Mouse (Mus musculus) adrenal gland, postnatal 4 days (tissue): Measurements from ENCODE around the gene Spin1. TPM values are rescaled to one million over a fixed set of nuclear protein-coding genes. Genes with fewer than 3 reads are reported as not detected.

ENCODE experiments used
- DNase-seq, 2 experiments: peaks; one replicate each; pipeline ENCODE4 v3.0.0; 2021 to 2022; ENCODE audit warnings: low spot score in 2 of 2, mixed read lengths in 2 of 2
- total RNA-seq, 2 experiments: library from RNA; stranded (reverse); gene quantifications; 2 replicates each; pipeline ENCODE4 v1.2.3; 2021

The Spin1 gene
- total RNA-seq, 2 experiments from 2014 or later, result 104 to 105 TPM

GRCm38 (mm10) chr13:51131179-51131578, 30.5 kb downstream of the Spin1 start:
- no peak for DNase-seq

GRCm38 (mm10) chr13:51136315-51136714, 35.6 kb downstream of the Spin1 start:
- DNase-seq, result no peak

GRCm38 (mm10) chr13:51136996-51137701, 36.5 kb downstream of the Spin1 start:
- no peak for DNase-seq

GRCm38 (mm10) chr13:51137702-51138031, 37.0 kb downstream of the Spin1 start:
- DNase-seq, result no peak

- DNase-seq, result no peak
Measured at GRCm38 (mm10) chr13:51147106-51147505, 46.4 kb downstream of the Spin1 start.

GRCm38 (mm10) chr13:51152966-51153669, 52.4 kb downstream of the Spin1 start:
- DNase-seq, result no peak

GRCm38 (mm10) chr13:51153670-51154030, 53.0 kb downstream of the Spin1 start:
- DNase-seq, result no peak

GRCm38 (mm10) chr13:51155178-51156013, 54.7 kb downstream of the Spin1 start:
- DNase-seq, result no peak

GRCm38 (mm10) chr13:51156014-51156386, 55.3 kb downstream of the Spin1 start:
- no peak for DNase-seq

GRCm38 (mm10) chr13:51157291-51157690, 56.6 kb downstream of the Spin1 start:
- no peak for DNase-seq

GRCm38 (mm10) chr13:51161672-51162071, 61.0 kb downstream of the Spin1 start:
- no peak for DNase-seq

GRCm38 (mm10) chr13:51162246-51162645, 61.6 kb downstream of the Spin1 start:
- no peak for DNase-seq

GRCm38 (mm10) chr13:51166711-51167110, 66.0 kb downstream of the Spin1 start:
- DNase-seq, result no peak

GRCm38 (mm10) chr13:51170215-51170614, 69.5 kb downstream of the Spin1 start:
- no peak for DNase-seq

- peak in 1 of 2 experiments; percentile 21 for DNase-seq
Measured at GRCm38 (mm10) chr13:51170691-51171680, 70.3 kb downstream of the Spin1 start, which contains the start of gene Nxnl2. Gene Nxnl2 (plus strand): TSS chr13:51171022.

GRCm38 (mm10) chr13:51172601-51173000, 71.9 kb downstream of the Spin1 start:
- DNase-seq, result no peak

GRCm38 (mm10) chr13:51178932-51179331, 78.3 kb downstream of the Spin1 start:
- DNase-seq, result no peak

GRCm38 (mm10) chr13:51179362-51179761, 78.7 kb downstream of the Spin1 start:
- DNase-seq, result no peak

GRCm38 (mm10) chr13:51182236-51182635, 81.6 kb downstream of the Spin1 start:
- no peak for DNase-seq

- no peak for DNase-seq
Measured at GRCm38 (mm10) chr13:51184896-51185295, 84.2 kb downstream of the Spin1 start.

- no peak for DNase-seq
Measured at GRCm38 (mm10) chr13:51190336-51190735, 89.7 kb downstream of the Spin1 start.
